Mouse (Mus musculus): ENCODE data around the gene Foxl1.

Foxl1 gene

DNA sequence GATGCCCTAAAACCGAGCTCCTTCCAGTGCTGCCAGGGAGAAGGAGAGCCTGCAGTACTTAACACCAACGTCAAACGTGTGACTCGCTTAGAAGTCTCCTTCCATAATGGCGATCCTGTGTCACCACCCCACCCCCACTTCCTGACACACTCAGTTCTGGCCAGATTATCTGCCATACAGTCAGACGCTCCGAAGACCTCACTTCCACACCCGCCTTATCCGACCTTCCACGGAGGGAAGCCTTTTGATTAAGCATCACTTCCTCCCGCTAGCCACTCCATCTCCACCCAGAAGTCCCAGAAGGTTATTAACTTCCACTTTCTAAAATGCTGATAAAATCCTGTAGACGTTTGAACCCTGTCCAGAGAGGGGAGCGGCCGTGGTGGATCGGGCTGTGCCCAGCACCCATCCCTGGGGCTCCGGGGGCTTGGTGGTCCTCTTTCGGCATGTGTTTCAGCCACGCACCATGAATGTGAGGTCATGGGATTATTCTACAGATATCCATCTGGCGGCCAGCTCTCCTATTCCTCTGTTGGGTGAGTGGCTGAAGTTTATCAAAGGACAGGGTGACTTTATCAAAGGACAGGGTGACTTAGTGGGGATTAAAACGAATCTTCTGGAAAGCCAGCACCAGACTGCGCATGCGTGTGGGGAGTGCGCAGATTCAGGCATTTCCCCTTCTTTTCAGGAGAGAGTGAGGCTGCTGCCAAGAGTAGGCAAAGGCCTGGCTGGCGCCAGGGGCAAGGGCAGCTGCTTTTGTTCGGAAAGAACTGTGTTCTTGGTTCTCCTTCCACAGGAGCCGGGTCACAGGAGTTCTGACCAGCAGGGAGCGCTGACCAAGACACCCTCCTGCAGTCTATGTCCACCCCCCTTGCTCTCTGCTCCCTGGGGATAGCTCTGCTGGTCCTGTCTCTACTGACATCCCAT, 43.1 kb downstream of the Foxl1 start:
- DNase-seq, result peak; percentile 49 to 51

DNA sequence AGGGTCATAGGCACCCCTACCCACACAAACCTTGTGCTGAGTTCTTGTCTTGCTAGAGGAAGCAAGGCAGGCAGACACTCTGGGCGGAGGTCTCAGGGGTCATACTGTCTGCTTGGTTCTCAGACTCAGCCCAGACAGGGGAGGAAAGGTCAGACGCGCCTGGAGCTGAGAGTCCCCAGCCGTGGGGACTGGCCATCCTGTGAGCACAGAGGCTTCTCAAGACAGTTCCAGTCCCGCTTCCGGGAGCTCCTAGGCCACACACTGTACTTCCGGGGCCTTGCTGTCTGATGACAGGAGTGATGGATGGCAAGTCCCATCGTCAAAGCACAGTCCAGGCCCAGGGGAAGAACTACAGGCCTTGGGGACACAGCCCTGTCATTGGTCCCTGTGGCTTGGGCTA, 44.8 kb downstream of the Foxl1 start:
- DNase-seq, result no peak

GRCm38 (mm10) chr8:121174178-121174577, 46.4 kb downstream of the Foxl1 start:
- DNase-seq, result no peak

- peak in 1 of 2 experiments; percentile 29 for DNase-seq
Observed at GRCm38 (mm10) chr8:121174721-121175539, 47.2 kb downstream of the Foxl1 start.

DNA sequence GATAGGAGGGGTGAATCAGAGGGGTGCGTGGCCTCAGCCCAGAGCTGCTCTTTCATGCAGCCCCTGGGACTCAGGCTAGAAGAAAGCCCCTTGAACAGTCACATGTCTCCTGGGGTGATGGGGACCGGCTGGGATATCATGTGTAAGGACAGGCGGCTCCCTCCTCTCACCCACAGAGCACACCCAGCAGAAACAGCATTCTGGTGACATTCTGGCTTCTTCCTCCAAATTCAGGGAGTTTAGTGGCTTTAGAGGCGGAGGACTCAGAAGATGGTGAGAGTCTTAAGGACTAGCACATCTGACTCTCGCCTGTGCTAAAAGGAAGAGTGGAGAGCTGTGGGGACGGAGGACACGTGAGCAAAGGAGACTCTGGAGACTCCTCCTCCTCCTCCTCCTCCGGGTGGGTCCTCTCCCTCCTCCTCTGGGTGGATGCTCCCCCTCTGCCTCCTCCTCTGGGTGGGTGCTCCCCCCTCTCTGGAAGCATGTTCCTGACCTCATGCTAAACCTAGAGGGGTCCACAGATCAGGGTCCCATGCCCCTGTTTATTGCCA, 47.9 kb downstream of the Foxl1 start:
- DNase-seq, result peak in 1 of 2 experiments; percentile 18

DNA sequence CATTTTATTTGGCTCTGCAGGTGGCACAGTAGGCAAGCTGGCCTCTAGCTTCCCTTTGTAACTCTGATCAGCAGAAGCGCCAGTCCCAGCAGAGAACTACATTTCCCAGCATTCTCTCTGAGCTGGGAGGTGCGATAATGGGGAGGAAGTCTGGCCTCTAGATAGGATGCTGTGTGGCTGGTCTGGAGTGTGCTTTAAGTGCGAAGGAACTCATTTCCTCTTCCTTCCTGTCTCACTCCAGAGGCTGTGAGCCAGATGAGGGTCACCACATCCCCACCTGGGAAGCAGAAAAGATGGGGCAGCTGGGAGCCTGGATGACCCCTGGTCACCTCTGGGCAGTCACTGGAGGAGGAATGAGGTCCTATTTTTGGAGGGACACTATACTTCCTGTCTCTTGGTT, 48.6 kb downstream of the Foxl1 start:
- DNase-seq, result peak in 1 of 2 experiments; percentile 16
